Comparison of ENCODE assay signal across 8 mouse cellular contexts in the genomic region with DNA sequence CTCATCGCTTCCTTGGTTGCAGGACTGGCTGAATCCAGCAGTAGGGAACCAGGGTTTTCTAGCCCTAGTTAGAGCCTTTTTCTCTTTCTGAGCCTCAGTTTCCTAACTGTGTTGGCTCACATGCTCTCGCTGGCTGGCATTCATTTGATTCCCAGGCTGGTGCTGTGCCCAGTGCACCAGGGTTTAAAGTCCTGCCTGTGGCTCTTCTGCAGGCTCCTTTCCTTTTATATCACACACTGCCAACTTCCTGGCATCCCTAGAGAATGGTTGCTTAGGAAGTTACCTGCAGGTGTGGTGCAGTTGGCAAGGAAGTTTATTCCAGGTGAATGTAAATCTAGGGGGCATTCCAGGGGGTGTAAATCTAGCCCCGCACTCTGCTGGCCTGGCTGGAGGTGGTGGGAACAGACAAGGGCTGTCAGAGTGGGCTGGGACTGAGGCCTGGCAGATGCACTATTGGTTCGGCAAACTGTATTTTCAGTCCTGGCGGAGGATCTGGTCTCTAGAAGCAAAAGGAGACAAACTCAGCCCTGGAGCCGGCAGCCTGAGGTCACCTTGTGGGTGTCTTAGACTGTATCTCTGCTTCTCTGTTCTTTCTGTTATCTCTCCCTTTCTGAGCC. TPM values are rescaled to one million over a fixed set of nuclear protein-coding genes. Genes with fewer than 3 reads are reported as not detected.
DNase-seq lines count a peak whose midpoint lies in the region; ATAC-seq and TF ChIP-seq lines count a peak whose summit lies in the region.

No protein-coding gene starts in this region.

- ATAC-seq in megakaryocyte, adult 5-6 weeks (ENCODE audit: poor library complexity, severe bottlenecking), result no peak; the same call in 1 of the 2 replicates
- no peak for ATAC-seq in forebrain, postnatal 0 days
- peak; percentile 54 for ATAC-seq in neural tube, embryonic 15.5 days (ENCODE audit: low FRiP score)

- TF ChIP-seq CTCF in forebrain, postnatal 0 days (IDR thresholded peaks at IDR 0.05; ENCODE audit: low read depth), result no peak

- no peak for DNase-seq in forebrain, postnatal 0 days
- peak; percentile 45 to 60 for DNase-seq in kidney, postnatal 36 days
- DNase-seq in thymus, postnatal 25 days, result no peak
- DNase-seq in left cerebral cortex, adult 18-20 months (ENCODE audit: low spot score in 2 of 2), result no peak
- no peak for DNase-seq in thymus, postnatal 36 days

- H3K4me2 ChIP-seq in forebrain, postnatal 0 days (ENCODE audit: low read depth), result peak overlapping the region; percentile 96
- H3K4me2 ChIP-seq in neural tube, embryonic 15.5 days, result peak overlapping the region; percentile 95

- H3K27ac ChIP-seq in forebrain, postnatal 0 days (ENCODE audit: low read depth, low read length), result peak overlapping the region; percentile 46; the same call in 1 of the 2 replicates
- H3K27ac ChIP-seq in neural tube, embryonic 15.5 days (replicated peaks), result peak overlapping the region; percentile 72

- 69% methylated on average over 6 of the region's 6 CpGs for WGBS in forebrain, postnatal 0 days
- WGBS in neural tube, embryonic 15.5 days, result 72% methylated on average over 6 of the region's 6 CpGs

- peak overlapping the region; percentile 22; the same call in 1 of the 2 replicates for H3K9ac ChIP-seq in forebrain, postnatal 0 days
- H3K9ac ChIP-seq in neural tube, embryonic 15.5 days (replicated peaks), result no peak overlapping the region

- no peaks in the 10 kb centered on the region for H3K9me3 ChIP-seq in megakaryocyte, embryonic 14.5 days
- H3K9me3 ChIP-seq in forebrain, postnatal 0 days (ENCODE audit: low read length), result no peaks in the 10 kb centered on the region
- no peaks in the 10 kb centered on the region for H3K9me3 ChIP-seq in neural tube, embryonic 15.5 days (replicated peaks)

- peaks cover 51% of the 10 kb centered on the region for H3K36me3 ChIP-seq in megakaryocyte, embryonic 14.5 days (replicated peaks; ENCODE audit: low read length)
- H3K36me3 ChIP-seq in forebrain, postnatal 0 days (ENCODE audit: insufficient read depth), result peaks cover 18% of the 10 kb centered on the region
- H3K36me3 ChIP-seq in neural tube, embryonic 15.5 days, result peaks cover 23% of the 10 kb centered on the region

- peak overlapping the region; percentile 97 for H3K4me3 ChIP-seq in megakaryocyte, embryonic 14.5 days (replicated peaks)
- peak overlapping the region; percentile 86; the same call in 1 of the 2 replicates for H3K4me3 ChIP-seq in forebrain, postnatal 0 days (ENCODE audit: low read depth, low read length)
- peak overlapping the region; percentile 87 for H3K4me3 ChIP-seq in neural tube, embryonic 15.5 days (replicated peaks)

- H3K27me3 ChIP-seq in megakaryocyte, embryonic 14.5 days (replicated peaks), result peaks cover 17% of the 10 kb centered on the region
- no peaks in the 10 kb centered on the region for H3K27me3 ChIP-seq in forebrain, postnatal 0 days (ENCODE audit: insufficient read depth, low read length)
- no peaks in the 10 kb centered on the region for H3K27me3 ChIP-seq in neural tube, embryonic 15.5 days (replicated peaks)

- peaks cover 80% of the 10 kb centered on the region for H3K4me1 ChIP-seq in megakaryocyte, embryonic 14.5 days
- peaks cover 10% of the 10 kb centered on the region for H3K4me1 ChIP-seq in forebrain, postnatal 0 days (ENCODE audit: insufficient read depth)
- peaks cover 29% of the 10 kb centered on the region for H3K4me1 ChIP-seq in neural tube, embryonic 15.5 days

RNA-seq across cellular contexts. Expression of gene Ppif, which starts 0.6 kb away (rescaled TPM):
- 237 and 451 TPM in 2 replicates for polyA plus RNA-seq in megakaryocyte, embryonic 14.5 days (2012; ENCODE audit: insufficient read depth, low replicate concordance)
- total RNA-seq in megakaryocyte, adult 5-6 weeks (2015), result 27.5 and 30.6 TPM in 2 replicates
- total RNA-seq in megakaryocyte, adult 5-6 weeks (2017), result 6.1 and 9.3 TPM in 2 replicates
- total RNA-seq in forebrain, postnatal 0 days (2014; rRNA removed), result 33.3 and 39.7 TPM in 2 replicates
- polyA plus RNA-seq in forebrain, postnatal 0 days (2015; fragmentation: Nextera tagmentation; extraction: Ambion mirVana), result 35.0 and 35.3 TPM in 2 replicates
- 38.0 and 42.9 TPM in 2 replicates for polyA plus RNA-seq in neural tube, embryonic 15.5 days (2015; fragmentation: Nextera tagmentation; extraction: Ambion mirVana)
- 10 to 100 TPM; 25.4 to 25.6 TPM for total RNA-seq in left cerebral cortex, adult 18-20 months (2021)

Comparison
In these comparisons a context has a peak if more than half of its experiments do, and no peak if none do; other contexts are left out.
1. DNase-seq: peak in kidney, postnatal 36 days (2 of 2); none in forebrain, postnatal 0 days (single experiment), thymus, postnatal 25 days (single experiment), left cerebral cortex, adult 18-20 months (0 of 2) and thymus, postnatal 36 days (0 of 2).
2. Peak in every context shown above with its lines, with median percentiles within 50 percentile points of each other: H3K4me3 ChIP-seq.